Mouse (Mus musculus) embryonic facial prominence, embryonic 10.5 days (tissue): ENCODE results near the gene Gmip. TPM values are rescaled to one million over a fixed set of nuclear protein-coding genes. Genes with fewer than 3 reads are reported as not detected.

ENCODE experiments used
- DNase-seq: peaks from one replicate; pipeline ENCODE4 v3.0.0-alpha.2; 2017; ENCODE audit warnings: low spot score
- H3K27ac ChIP-seq: fragments of 300-500 bp; sonication (generic); replicated peaks from 2 replicates; pipeline ENCODE4 v1.5.1; 2016; ENCODE audit warnings: mild to moderate bottlenecking
- H3K27me3 ChIP-seq: fragments of 300-500 bp; sonication (generic); replicated peaks from 2 replicates; pipeline ENCODE4 v1.6.1; 2016; ENCODE audit warnings: low read depth, mild to moderate bottlenecking; ENCODE audit not compliant: poor library complexity, severe bottlenecking
- H3K36me3 ChIP-seq: fragments of 300-500 bp; sonication (generic); replicated peaks from 2 replicates; pipeline ENCODE4 v1.6.1; 2016; ENCODE audit warnings: mild to moderate bottlenecking, moderate library complexity
- H3K4me1 ChIP-seq: fragments of 300-500 bp; sonication (generic); 2 replicates; pipeline ENCODE4 v1.6.1; 2016
- H3K4me3 ChIP-seq: fragments of 300-500 bp; sonication (generic); 2 replicates; pipeline ENCODE4 v1.5.1; 2016; ENCODE audit warnings: mild to moderate bottlenecking, moderate library complexity
- H3K9me3 ChIP-seq: fragments of 300-500 bp; sonication (generic); 2 replicates; pipeline ENCODE4 v1.6.1; 2016; ENCODE audit warnings: mild to moderate bottlenecking
- WGBS: fragments of 180-500 bp; shearing (Covaris S2); methylation state at CpG from one replicate; pipeline ENCODE4 v1.1.7; 2016; 5-methylcytosine and 5-hydroxymethylcytosine counted together
- polyA plus RNA-seq: library from polyadenylated mRNA; unstranded; fragments of >200 nt; fragmentation: Nextera tagmentation; extraction: Ambion mirVana; gene quantifications from 2 replicates; pipeline ENCODE4 v1.2.1, GENCODE M21; 2016

Gene Gmip
- polyA plus RNA-seq, 1 experiment from 2014 or later: 10.6 TPM

DNA sequence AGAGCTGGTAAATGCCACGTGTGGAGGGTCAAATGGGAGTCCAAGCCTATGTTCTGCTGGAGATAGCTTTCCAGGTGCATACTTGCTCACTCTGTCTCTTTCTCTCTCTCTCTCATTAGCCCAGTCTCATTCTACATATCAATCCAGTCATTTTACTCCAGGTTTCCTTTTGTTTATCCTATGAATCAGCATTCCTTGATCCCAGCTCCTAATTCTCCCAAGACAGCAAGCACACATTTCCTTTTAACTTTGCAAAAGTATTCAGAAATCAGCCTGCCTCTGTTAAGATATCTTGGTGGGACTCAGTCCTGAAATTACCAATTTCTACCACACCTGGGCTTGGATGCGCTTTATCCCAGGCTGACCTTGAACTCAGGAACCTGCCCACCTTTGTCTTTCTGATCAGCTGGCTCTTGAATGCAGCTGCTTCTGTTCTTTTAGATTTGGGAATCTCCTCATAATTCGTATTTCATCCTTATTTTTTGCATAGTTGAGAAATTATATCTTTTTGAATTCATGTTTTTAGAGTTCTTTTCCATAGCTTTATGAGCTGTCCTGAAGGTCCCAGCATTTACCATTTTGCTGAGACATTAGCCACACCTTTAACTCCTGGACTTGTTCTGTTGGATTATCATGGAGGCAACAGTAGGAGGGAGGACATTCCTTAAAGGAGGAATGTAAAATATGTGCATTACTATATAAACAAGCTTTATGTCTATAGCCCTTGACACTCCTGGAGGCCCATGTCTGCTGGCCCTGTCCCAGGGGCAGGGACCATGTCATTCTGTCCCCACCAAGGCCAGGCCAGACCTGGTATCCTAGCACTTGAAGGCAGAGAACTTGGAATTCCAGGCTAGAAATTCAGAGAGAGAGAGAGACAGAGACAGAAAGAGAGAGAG lies 38.9 kb downstream of the Gmip start:
- Histone ChIP-seq H3K36me3 (no peaks in the 10 kb centered on the region; the same call in none of the 2 replicates), H3K27me3 (no peaks in the 10 kb centered on the region), H3K4me1 (no peaks in the 10 kb centered on the region), H3K4me3 (no peak overlapping the region), H3K9me3 (no peaks in the 10 kb centered on the region), H3K27ac (no peak overlapping the region)
- WGBS: 65% methylated on average over 3 of the region's 3 CpGs
- no peak for DNase-seq

DNA sequence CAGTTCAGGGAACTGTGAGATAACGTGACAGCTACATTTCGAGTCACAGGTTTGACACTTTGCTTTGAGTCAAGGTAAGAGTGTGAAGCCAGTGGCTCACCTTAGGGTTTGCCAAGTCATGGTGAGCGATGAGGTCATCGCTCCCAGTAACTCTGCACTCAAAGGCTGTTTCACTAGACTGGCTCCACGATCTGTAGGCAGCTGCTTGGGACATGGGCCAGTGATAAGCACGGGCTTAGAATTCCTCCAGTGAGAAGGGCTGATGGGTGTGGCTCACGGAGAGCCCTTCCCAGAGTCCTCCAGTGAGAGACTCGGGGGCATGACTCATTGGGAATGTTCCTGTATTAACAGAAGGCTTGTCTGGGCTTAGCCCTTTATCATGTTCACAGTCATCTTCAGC lies 40.5 kb downstream of the Gmip start:
- 88% methylated on average over 8 of the region's 8 CpGs for WGBS
- no peak overlapping the region for H3K27ac ChIP-seq
- no peak overlapping the region for H3K4me3 ChIP-seq
- H3K36me3 ChIP-seq: no peaks in the 10 kb centered on the region; the same call in none of the 2 replicates
- H3K27me3 ChIP-seq: no peaks in the 10 kb centered on the region
- H3K9me3 ChIP-seq: no peaks in the 10 kb centered on the region
- no peak for DNase-seq
- no peaks in the 10 kb centered on the region for H3K4me1 ChIP-seq

DNA sequence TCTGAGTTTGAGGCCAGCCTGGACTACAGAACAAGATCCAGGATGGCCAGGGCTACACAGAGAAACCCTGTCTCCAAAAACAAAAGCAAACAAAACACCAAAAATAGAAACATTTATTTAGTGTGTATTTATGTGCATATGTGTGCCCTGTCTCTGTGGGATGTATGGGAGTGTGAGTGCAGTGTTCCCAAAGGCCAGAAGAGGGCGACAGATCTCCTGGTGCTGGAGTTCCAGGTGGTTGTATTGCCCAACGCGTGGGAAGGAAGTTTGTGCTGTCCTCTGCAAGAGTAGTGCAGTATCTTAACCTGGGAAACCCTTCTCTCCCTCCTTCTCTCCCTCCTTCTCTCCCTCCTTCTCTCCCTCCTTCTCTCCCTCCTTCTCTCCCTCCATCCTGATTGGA lies 41.4 kb downstream of the Gmip start:
- Histone ChIP-seq H3K27me3 (no peaks in the 10 kb centered on the region), H3K27ac (no peak overlapping the region), H3K4me3 (no peak overlapping the region), H3K9me3 (no peaks in the 10 kb centered on the region), H3K4me1 (no peaks in the 10 kb centered on the region), H3K36me3 (no peaks in the 10 kb centered on the region; the same call in none of the 2 replicates)
- peak; percentile 25 for DNase-seq
- 46% methylated on average over 3 of the region's 3 CpGs for WGBS

DNA sequence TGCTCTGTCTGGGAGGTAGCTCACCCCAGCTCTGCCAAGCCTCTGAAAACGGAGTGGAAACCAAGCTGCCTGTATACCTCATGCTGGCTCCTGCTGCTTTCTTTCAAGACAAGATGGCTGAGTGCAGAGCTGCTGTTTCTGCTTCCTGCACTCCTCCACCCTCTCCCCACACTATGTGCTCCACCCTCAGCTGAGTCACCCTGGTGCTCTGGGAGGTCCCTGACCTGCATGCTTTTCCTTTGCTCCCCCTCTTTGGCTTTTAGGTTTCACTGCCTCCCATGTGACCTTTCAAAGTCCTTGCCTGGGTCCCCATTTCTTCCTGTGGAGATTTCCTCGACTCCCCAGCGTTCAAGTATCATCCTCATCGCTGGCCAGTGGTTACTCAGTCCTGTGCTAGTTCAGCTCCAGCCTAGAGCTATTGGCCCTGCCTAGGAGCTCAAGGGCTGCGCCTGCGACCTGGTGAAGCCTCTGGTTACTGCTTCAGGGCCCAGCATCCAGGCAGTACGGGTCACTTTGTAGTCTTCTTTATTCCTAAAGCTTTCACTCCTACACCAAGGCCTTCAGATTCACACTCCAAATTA lies 42.5 kb downstream of the Gmip start:
- 80% methylated on average over 7 of the region's 7 CpGs for WGBS
- H3K27me3 ChIP-seq: no peaks in the 10 kb centered on the region

DNA sequence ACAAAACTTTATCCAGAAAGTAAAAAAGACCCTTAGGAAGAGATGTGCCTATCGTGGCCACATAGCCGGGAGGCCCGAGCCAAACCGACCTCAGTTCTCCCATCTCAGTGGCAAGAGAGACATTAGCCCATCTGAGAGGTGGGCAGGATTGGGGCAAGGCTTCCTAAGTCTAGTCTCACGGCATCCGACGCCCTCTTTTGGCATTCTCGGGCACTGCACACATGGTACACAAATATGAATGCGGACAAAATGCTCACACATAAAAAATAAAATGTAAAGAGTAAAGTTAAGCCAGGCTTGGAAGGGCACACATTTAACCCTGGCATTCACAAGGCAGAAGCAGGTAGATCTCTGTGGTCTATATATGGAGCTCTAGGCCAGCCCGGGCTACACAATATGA lies 45.4 kb downstream of the Gmip start:
- H3K36me3 ChIP-seq: no peaks in the 10 kb centered on the region; the same call in none of the 2 replicates
- no peak for DNase-seq
- WGBS: 93% methylated on average over 10 of the region's 10 CpGs
- H3K4me3 ChIP-seq: no peak overlapping the region
- H3K9me3 ChIP-seq: no peaks in the 10 kb centered on the region
- no peaks in the 10 kb centered on the region for H3K27me3 ChIP-seq
- no peaks in the 10 kb centered on the region for H3K4me1 ChIP-seq
- no peak overlapping the region for H3K27ac ChIP-seq

More for the DNA sequence above, 42.5 kb downstream of the Gmip start:
- Histone ChIP-seq H3K4me3 (no peak overlapping the region), H3K4me1 (no peaks in the 10 kb centered on the region), H3K9me3 (no peaks in the 10 kb centered on the region), H3K36me3 (no peaks in the 10 kb centered on the region; the same call in none of the 2 replicates), H3K27ac (no peak overlapping the region)
- no peak for DNase-seq

DNA sequence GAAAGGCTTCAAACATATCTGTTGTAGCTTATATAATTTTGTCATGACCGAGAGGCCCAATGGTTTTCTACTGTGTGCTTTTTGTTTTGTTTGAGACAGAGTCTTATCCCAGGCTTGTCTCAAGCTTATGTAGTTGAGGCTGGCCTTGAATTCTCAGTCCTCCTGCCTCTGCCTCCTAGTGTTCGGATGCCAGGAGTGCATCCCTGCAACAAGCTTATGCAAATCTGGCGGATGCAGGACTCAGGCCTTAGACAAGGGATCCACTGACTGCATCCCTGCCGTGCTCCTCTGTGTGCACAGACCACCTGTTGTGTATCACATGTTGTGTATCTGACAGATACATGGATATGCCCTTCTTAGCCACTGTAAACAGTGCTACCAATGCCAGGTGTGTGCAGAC lies 52.3 kb downstream of the Gmip start:
- WGBS: 61% methylated on average over 4 of the region's 4 CpGs
- no peaks in the 10 kb centered on the region for H3K9me3 ChIP-seq
- no peaks in the 10 kb centered on the region for H3K27me3 ChIP-seq
- H3K4me3 ChIP-seq: no peak overlapping the region
- H3K36me3 ChIP-seq: peaks cover 12% of the 10 kb centered on the region
- no peaks in the 10 kb centered on the region for H3K4me1 ChIP-seq
- no peak for DNase-seq
- no peak overlapping the region for H3K27ac ChIP-seq

DNA sequence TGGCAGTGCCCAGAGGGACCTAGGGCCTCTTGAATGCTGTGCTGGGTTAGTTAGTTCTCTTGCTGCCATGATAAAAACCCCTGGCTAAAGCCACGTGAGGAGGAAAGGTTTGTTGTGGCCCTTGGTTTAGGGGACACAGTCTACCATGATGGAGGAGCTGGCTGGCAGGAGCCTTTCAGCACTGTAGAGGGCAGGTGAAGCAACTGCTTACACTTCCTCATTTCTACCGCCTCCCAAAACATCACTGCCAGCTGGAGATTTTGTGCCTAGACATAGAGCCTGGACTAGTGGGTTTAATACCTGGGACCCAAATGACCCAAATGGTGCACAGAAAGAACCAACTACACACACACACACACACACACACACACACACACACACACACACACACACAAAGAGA lies 52.8 kb downstream of the Gmip start:
- H3K36me3 ChIP-seq: peaks cover 12% of the 10 kb centered on the region
- no peaks in the 10 kb centered on the region for H3K4me1 ChIP-seq
- WGBS: 64% methylated on average over 2 of the region's 2 CpGs
- no peak for DNase-seq
- no peaks in the 10 kb centered on the region for H3K27me3 ChIP-seq
- no peak overlapping the region for H3K27ac ChIP-seq
- H3K4me3 ChIP-seq: no peak overlapping the region
- no peaks in the 10 kb centered on the region for H3K9me3 ChIP-seq

DNA sequence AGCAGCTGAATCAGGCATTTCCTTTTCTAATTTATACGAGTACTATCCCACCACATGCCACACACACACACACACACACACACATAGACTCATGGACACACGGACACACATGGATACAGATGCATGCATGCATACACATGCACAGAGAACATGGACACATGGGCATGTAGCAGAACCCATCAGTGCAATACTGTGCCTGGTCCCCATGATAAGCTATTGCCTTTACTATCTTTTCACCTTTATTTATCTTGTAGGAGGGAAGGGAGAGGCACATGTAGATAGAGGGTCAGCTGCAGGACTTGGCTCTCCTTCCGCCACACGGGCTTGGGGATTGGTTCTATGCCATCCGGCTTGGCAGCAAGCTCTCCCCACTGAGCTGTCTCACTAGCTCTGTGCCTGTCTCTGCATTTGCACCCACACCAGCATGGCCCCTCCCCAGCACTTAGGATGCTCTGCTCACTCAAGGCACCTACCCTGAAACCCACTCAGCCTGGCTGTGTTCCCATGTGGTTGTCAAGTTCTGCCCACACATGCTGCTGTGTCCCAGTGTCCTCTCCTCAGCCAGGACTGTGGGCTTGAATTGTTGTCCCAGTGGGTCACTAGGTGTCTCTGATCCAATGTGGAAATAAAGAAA lies 55.0 kb downstream of the Gmip start:
- DNase-seq: no peak
- 0 out of 2 replicates have a peak, but pooled peaks cover 5% of the 10 kb centered on the region for H3K4me1 ChIP-seq
- H3K27me3 ChIP-seq: no peaks in the 10 kb centered on the region
- peaks cover 12% of the 10 kb centered on the region for H3K36me3 ChIP-seq
- H3K4me3 ChIP-seq: no peak overlapping the region
- H3K9me3 ChIP-seq: no peaks in the 10 kb centered on the region
- no peak overlapping the region for H3K27ac ChIP-seq
- WGBS: 90% methylated on average over 5 of the region's 5 CpGs

DNA sequence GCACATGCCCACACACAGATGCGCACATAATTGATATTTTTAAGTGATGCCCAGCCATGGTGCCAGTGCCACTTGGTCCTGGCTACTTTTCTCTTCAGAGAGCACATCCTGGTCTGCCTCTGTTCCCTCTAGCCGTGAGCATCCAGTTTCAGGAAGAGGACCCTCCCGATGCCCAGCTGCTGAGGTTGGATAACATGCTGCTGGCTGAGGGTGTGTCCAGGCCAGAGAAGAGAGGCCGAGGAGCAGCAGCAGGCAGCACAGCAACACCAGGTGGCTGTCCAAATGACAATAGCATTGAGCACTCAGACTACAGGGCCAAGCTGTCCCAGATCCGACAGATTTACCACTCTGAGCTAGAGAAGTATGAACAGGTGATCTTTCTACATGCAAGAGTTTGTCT lies 55.7 kb downstream of the Gmip start:
- 0 out of 2 replicates have a peak, but pooled peaks cover 5% of the 10 kb centered on the region for H3K4me1 ChIP-seq
- H3K36me3 ChIP-seq: peaks cover 12% of the 10 kb centered on the region
- no peaks in the 10 kb centered on the region for H3K27me3 ChIP-seq
- H3K27ac ChIP-seq: no peak overlapping the region
- no peak for DNase-seq
- H3K4me3 ChIP-seq: no peak overlapping the region
- 74% methylated on average over 5 of the region's 5 CpGs for WGBS
- H3K9me3 ChIP-seq: no peaks in the 10 kb centered on the region

DNA sequence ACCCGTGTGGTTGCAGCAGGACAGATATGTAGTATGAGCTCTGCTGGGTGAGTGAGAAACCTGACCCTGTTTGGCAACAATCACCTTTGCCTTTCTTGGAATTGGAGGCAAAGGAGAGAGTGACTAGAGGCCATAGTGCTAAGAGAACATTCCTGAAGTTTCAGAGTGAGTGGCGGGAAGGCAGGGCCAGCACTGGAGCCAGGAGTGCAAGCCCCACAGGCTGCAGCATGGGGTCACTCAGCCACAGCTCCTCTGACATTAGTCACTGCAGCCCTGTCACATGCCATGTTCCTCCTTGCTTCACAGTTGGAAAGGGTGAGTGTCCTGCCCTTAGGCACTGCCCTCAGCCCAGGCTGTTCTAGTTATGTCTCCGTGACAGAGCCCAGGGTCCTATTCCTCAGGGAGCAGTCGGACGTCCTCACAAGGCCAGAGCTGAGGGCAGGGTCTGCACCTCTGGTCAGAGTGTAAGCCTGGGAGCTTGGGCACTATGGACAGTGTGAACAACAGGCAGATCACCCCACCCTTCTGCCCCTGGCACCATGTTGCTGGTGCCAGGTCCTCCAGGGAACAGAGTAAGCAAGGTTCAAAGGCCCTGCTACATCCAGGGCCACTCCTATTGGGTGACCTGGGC lies 59.3 kb downstream of the Gmip start:
- no peak for DNase-seq
- Histone ChIP-seq H3K4me1 (0 out of 2 replicates have a peak, but pooled peaks cover 5% of the 10 kb centered on the region), H3K36me3 (peaks cover 6% of the 10 kb centered on the region; the same call in 1 of the 2 replicates), H3K27me3 (no peaks in the 10 kb centered on the region), H3K4me3 (no peak overlapping the region), H3K27ac (no peak overlapping the region), H3K9me3 (no peaks in the 10 kb centered on the region)
- WGBS: 71% methylated on average over 5 of the region's 5 CpGs

DNA sequence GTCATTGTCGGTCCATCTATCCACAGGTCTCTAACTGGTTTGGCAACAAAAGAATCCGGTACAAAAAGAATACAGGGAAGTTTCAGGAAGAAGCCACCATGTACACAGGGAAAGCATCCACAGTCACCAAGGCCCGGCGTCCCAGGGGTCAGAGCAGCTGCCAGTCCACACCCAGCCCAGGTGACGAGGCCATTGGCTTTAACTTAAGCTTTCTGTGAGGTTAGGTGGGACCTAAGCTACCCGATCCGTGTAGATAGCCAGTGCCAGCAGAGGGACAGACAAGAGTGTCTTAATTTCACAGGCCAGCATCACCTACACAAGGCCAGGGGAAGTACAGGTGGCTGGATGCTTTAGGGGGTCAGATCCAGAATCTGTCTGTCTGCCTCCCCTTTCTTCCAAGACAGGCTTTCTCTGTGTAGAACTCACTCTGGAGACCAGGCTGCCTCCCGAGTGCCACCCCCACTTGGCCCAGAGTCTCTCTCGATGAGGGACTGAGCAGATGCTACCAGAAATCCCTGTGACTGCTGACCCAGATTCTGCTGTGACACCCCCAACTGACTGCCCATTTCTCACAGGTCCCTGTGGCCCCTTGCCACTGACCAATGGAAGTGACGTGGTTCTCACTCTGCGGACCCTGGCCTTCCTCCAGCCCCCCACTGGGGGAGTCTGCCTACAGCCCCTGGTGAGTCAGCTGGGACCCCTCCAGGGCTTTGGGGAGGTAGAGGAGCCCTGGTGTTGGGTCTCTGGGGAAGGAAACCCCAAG lies 61.7 kb downstream of the Gmip start:
- Histone ChIP-seq H3K4me3 (no peak overlapping the region), H3K36me3 (no peaks in the 10 kb centered on the region)
- WGBS: 83% methylated on average over 11 of the region's 11 CpGs

DNA sequence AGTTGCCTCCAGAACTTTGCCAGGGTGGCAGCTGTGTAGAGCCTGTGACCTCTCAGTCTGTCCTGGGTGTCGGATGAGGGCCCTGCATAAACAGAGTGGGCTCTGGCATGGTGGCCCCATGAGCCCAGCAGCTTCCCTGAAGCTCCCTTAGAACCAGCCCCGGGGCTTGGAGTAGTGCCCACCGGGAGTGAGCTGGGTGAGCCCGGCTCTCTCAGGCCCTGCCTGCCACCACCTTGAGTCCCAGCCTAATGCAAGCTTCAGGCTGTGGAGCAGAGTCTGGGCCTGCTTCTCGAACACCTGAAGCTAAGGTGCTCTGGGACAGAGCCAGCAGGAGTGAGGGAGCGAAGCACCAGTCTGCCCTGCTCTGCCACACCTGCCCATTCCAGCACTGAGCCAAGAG lies 62.4 kb downstream of the Gmip start:
- H3K27ac ChIP-seq: no peak overlapping the region
- H3K4me1 ChIP-seq: 0 out of 2 replicates have a peak, but pooled peaks cover 8% of the 10 kb centered on the region
- DNase-seq: no peak
- WGBS: 83% methylated on average over 6 of the region's 6 CpGs
- H3K4me3 ChIP-seq: no peak overlapping the region
- H3K9me3 ChIP-seq: no peaks in the 10 kb centered on the region
- peaks cover 23% of the 10 kb centered on the region for H3K27me3 ChIP-seq
- H3K36me3 ChIP-seq: no peaks in the 10 kb centered on the region

More for the DNA sequence above, 61.7 kb downstream of the Gmip start:
- Histone ChIP-seq H3K9me3 (no peaks in the 10 kb centered on the region), H3K4me1 (0 out of 2 replicates have a peak, but pooled peaks cover 8% of the 10 kb centered on the region), H3K27ac (no peak overlapping the region), H3K27me3 (peaks cover 16% of the 10 kb centered on the region; the same call in 1 of the 2 replicates)
- DNase-seq: no peak
